29 mouse cellular contexts compared by ENCODE assay signal in the genomic region with DNA sequence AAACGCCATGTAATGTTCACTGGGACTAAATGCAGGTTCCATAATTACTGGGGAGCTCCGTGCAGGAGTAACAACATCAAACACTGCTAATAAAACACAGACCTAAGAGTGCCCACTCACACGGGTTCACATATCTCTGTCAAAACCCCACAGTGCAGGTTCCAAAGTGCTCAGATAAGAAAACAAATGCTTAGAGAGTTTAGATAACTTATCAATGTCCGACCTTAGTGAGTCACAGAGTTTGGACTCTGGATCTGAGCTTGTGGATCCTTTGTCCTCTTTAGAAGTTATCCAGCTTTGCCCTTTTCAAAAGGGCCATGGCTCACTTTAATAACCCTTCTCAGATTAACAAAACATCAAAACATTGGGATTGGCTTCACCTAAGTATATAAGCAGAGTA. TPM values are rescaled to one million over a fixed set of nuclear protein-coding genes. Genes with fewer than 3 reads are reported as not detected.
DNase-seq lines count a peak whose midpoint lies in the region; ATAC-seq and TF ChIP-seq lines count a peak whose summit lies in the region.
"Had no signal": no experiment of that assay in that cellular context is flagged by ENCODE, and none has a peak within 500 bp of the region (broad histone marks: within the 10 kb centered on the region; RNA-seq: fewer than 3 reads in every experiment).

No protein-coding gene starts in this region.

- ATAC-seq in intestine, postnatal 0 days, result peak; percentile 51; the same call in 1 of the 2 replicates
- ATAC-seq in liver, embryonic 12.5 days, result 0 out of 2 replicates have a peak, but pooled peaks have one; percentile 3
- ATAC-seq in liver, postnatal 0 days, result peak; percentile 24
- no peak for ATAC-seq in forebrain, embryonic 14.5 days
- ATAC-seq in neural tube, embryonic 15.5 days (ENCODE audit: low FRiP score), result no peak
- ATAC-seq: activated CD4-positive, CD25-positive, alpha-beta regulatory T cell, adult 4 months; forebrain, embryonic 13.5 days; inflammation-experienced regulatory T-cells, adult 6 months; midbrain, embryonic 13.5 days had no signal

- H3K4me2 ChIP-seq in intestine, postnatal 0 days (replicated peaks; ENCODE audit: low read depth), result peak overlapping the region; percentile 13; the same call in 1 of the 2 replicates
- peak overlapping the region; percentile 39 for H3K4me2 ChIP-seq in liver, embryonic 12.5 days
- H3K4me2 ChIP-seq in liver, postnatal 0 days (ENCODE audit: low read depth, low read length), result no peak overlapping the region; the same call in 1 of the 2 replicates
- H3K4me2 ChIP-seq in forebrain, embryonic 14.5 days (ENCODE audit: low read length), result no peak overlapping the region
- H3K4me2 ChIP-seq in neural tube, embryonic 15.5 days, result no peak overlapping the region
- H3K4me2 ChIP-seq: forebrain, embryonic 13.5 days; hindbrain, embryonic 15.5 days; midbrain, embryonic 13.5 days had no signal

- H3K9me3 ChIP-seq in intestine, postnatal 0 days (ENCODE audit: control insufficient read depth), result no peaks in the 10 kb centered on the region
- H3K9me3 ChIP-seq in liver, embryonic 12.5 days (replicated peaks), result no peaks in the 10 kb centered on the region
- H3K9me3 ChIP-seq in liver, postnatal 0 days (ENCODE audit: low read length), result no peaks in the 10 kb centered on the region
- H3K9me3 ChIP-seq in forebrain, embryonic 14.5 days (replicated peaks; ENCODE audit: control insufficient read depth, low read length), result no peaks in the 10 kb centered on the region
- H3K9me3 ChIP-seq in neural tube, embryonic 15.5 days (replicated peaks), result no peaks in the 10 kb centered on the region
- H3K9me3 ChIP-seq: forebrain, embryonic 13.5 days; hindbrain, embryonic 10.5 days; hindbrain, embryonic 15.5 days; midbrain, embryonic 13.5 days had no signal

- H3K27me3 ChIP-seq in intestine, postnatal 0 days (replicated peaks; ENCODE audit: control insufficient read depth, insufficient read depth, low read length), result no peaks in the 10 kb centered on the region
- H3K27me3 ChIP-seq in liver, embryonic 12.5 days (replicated peaks), result no peaks in the 10 kb centered on the region
- no peaks in the 10 kb centered on the region for H3K27me3 ChIP-seq in liver, postnatal 0 days (ENCODE audit: insufficient read depth, low read length)
- H3K27me3 ChIP-seq in forebrain, embryonic 14.5 days (replicated peaks; ENCODE audit: control insufficient read depth, insufficient read depth, low read length), result no peaks in the 10 kb centered on the region
- no peaks in the 10 kb centered on the region for H3K27me3 ChIP-seq in neural tube, embryonic 15.5 days (replicated peaks)
- H3K27me3 ChIP-seq: forebrain, embryonic 13.5 days; hindbrain, embryonic 15.5 days; midbrain, embryonic 13.5 days had no signal

- peak; percentile 77 for TF ChIP-seq EP300 in liver, postnatal 0 days (IDR thresholded peaks at IDR 0.05; ENCODE audit: low read depth)

- no peak overlapping the region for H3K4me3 ChIP-seq in intestine, postnatal 0 days (ENCODE audit: low read depth, low read length)
- no peak overlapping the region for H3K4me3 ChIP-seq in liver, embryonic 12.5 days
- H3K4me3 ChIP-seq in liver, postnatal 0 days (ENCODE audit: low read depth, low read length), result no peak overlapping the region
- H3K4me3 ChIP-seq in forebrain, embryonic 14.5 days (ENCODE audit: low read depth, low read length), result no peak overlapping the region
- H3K4me3 ChIP-seq in neural tube, embryonic 15.5 days (replicated peaks), result no peak overlapping the region
- H3K4me3 ChIP-seq: erythroblast, embryonic 14.5 days; forebrain, embryonic 13.5 days; hindbrain, embryonic 10.5 days; hindbrain, embryonic 15.5 days; midbrain, embryonic 13.5 days had no signal

- DNase-seq in liver, postnatal 0 days, result no peak
- peak; percentile 61 for DNase-seq in yolk sac, embryonic 10.5 days (ENCODE audit: low spot score)
- no peak for DNase-seq in forebrain, embryonic 14.5 days (ENCODE audit: low spot score)
- no peak for DNase-seq in cerebellum, adult 8-10 months
- DNase-seq: adrenal gland, adult 2 months; adrenal gland, postnatal 36 days; B cell, adult 2 months; cerebellum, adult 18-20 months; cerebellum, postnatal 14 days; gastrocnemius, postnatal 36 days; heart, postnatal 14 days; kidney, postnatal 25 days; lung, adult 18-20 months; lung, postnatal 10 days; right cerebral cortex, adult 18-20 months; right cerebral cortex, postnatal 4 days; thymus, adult 2 months; thymus, postnatal 36 days had no signal

- peak overlapping the region; percentile 74 for H3K27ac ChIP-seq in intestine, postnatal 0 days (ENCODE audit: low read depth, low read length)
- peak overlapping the region; percentile 79 for H3K27ac ChIP-seq in liver, embryonic 12.5 days
- peak overlapping the region; percentile 86 for H3K27ac ChIP-seq in liver, postnatal 0 days (ENCODE audit: low read depth)
- no peak overlapping the region for H3K27ac ChIP-seq in forebrain, embryonic 14.5 days (ENCODE audit: low read depth, low read length)
- no peak overlapping the region for H3K27ac ChIP-seq in neural tube, embryonic 15.5 days (replicated peaks)
- H3K27ac ChIP-seq: forebrain, embryonic 13.5 days; hindbrain, embryonic 10.5 days; hindbrain, embryonic 15.5 days; macrophage; midbrain, embryonic 13.5 days had no signal

- no peak for TF ChIP-seq CTCF in intestine, postnatal 0 days (IDR thresholded peaks at IDR 0.05; ENCODE audit: low read depth)
- TF ChIP-seq CTCF in liver, postnatal 0 days (IDR thresholded peaks at IDR 0.05; ENCODE audit: low read depth), result no peak

- H3K9ac ChIP-seq in intestine, postnatal 0 days (ENCODE audit: low read depth, low read length), result no peak overlapping the region
- peak overlapping the region; percentile 27; the same call in 1 of the 2 replicates for H3K9ac ChIP-seq in liver, embryonic 12.5 days
- H3K9ac ChIP-seq in liver, postnatal 0 days (replicated peaks), result no peak overlapping the region; the same call in 1 of the 2 replicates
- no peak overlapping the region for H3K9ac ChIP-seq in forebrain, embryonic 14.5 days (ENCODE audit: low read length)
- no peak overlapping the region for H3K9ac ChIP-seq in neural tube, embryonic 15.5 days (replicated peaks)
- H3K9ac ChIP-seq: forebrain, embryonic 13.5 days; hindbrain, embryonic 15.5 days; midbrain, embryonic 13.5 days had no signal

- 29% methylated on average over 4 of the region's 4 CpGs for WGBS in intestine, postnatal 0 days
- 23% methylated on average over 4 of the region's 4 CpGs for WGBS in liver, embryonic 12.5 days (ENCODE audit: insufficient replicate concordance)
- 28% methylated on average over 4 of the region's 4 CpGs for WGBS in liver, postnatal 0 days (ENCODE audit: insufficient replicate concordance)
- 74% methylated on average over 4 of the region's 4 CpGs for WGBS in forebrain, embryonic 14.5 days
- 80% methylated on average over 4 of the region's 4 CpGs for WGBS in neural tube, embryonic 15.5 days

- H3K4me1 ChIP-seq in intestine, postnatal 0 days (replicated peaks; ENCODE audit: control insufficient read depth, insufficient read depth, low read length), result peaks cover 7% of the 10 kb centered on the region; the same call in 1 of the 2 replicates
- peaks cover 74% of the 10 kb centered on the region for H3K4me1 ChIP-seq in liver, embryonic 12.5 days
- H3K4me1 ChIP-seq in liver, postnatal 0 days (ENCODE audit: insufficient read depth), result peaks cover 32% of the 10 kb centered on the region
- peaks cover 5% of the 10 kb centered on the region for H3K4me1 ChIP-seq in forebrain, embryonic 14.5 days (ENCODE audit: control insufficient read depth, insufficient read depth, low read length)
- peaks cover 9% of the 10 kb centered on the region for H3K4me1 ChIP-seq in neural tube, embryonic 15.5 days

- H3K36me3 ChIP-seq in intestine, postnatal 0 days (ENCODE audit: control insufficient read depth, insufficient read depth), result no peaks in the 10 kb centered on the region
- H3K36me3 ChIP-seq in liver, embryonic 12.5 days, result no peaks in the 10 kb centered on the region
- H3K36me3 ChIP-seq in liver, postnatal 0 days (replicated peaks; ENCODE audit: insufficient read depth, low read length), result no peaks in the 10 kb centered on the region
- H3K36me3 ChIP-seq in forebrain, embryonic 14.5 days (ENCODE audit: control insufficient read depth, insufficient read depth, low read length), result no peaks in the 10 kb centered on the region
- no peaks in the 10 kb centered on the region for H3K36me3 ChIP-seq in neural tube, embryonic 15.5 days
- H3K36me3 ChIP-seq: hindbrain, embryonic 10.5 days; hindbrain, embryonic 15.5 days; midbrain, embryonic 13.5 days had no signal

RNA-seq across cellular contexts. Expression of a gene that starts 4.1 kb away (rescaled TPM):
- 62.3 and 68.7 TPM in 2 replicates for polyA plus RNA-seq in intestine, postnatal 0 days (2015; fragmentation: Nextera tagmentation; extraction: Ambion mirVana)
- 118 and 120 TPM in 2 replicates for polyA plus RNA-seq in liver, embryonic 12.5 days (2016; fragmentation: Nextera tagmentation; extraction: Ambion mirVana)
- 63.7 and 71.9 TPM in 2 replicates for polyA plus RNA-seq in liver, postnatal 0 days (2015; fragmentation: Nextera tagmentation; extraction: Ambion mirVana)
- polyA plus RNA-seq in forebrain, embryonic 14.5 days (2014; fragmentation: Nextera tagmentation; extraction: Ambion mirVana), result 37.5 and 49.9 TPM in 2 replicates
- 58.4 and 62.0 TPM in 2 replicates for polyA plus RNA-seq in neural tube, embryonic 15.5 days (2015; fragmentation: Nextera tagmentation; extraction: Ambion mirVana)

RNA-seq across cellular contexts. Expression of a gene that starts 15.1 kb away (rescaled TPM):
- polyA plus RNA-seq in intestine, postnatal 0 days (2015; fragmentation: Nextera tagmentation; extraction: Ambion mirVana), result 89.1 and 99.6 TPM in 2 replicates
- polyA plus RNA-seq in liver, embryonic 12.5 days (2016; fragmentation: Nextera tagmentation; extraction: Ambion mirVana), result 72.7 and 75.0 TPM in 2 replicates
- 73.3 and 76.3 TPM in 2 replicates for polyA plus RNA-seq in liver, postnatal 0 days (2015; fragmentation: Nextera tagmentation; extraction: Ambion mirVana)
- polyA plus RNA-seq in forebrain, embryonic 14.5 days (2014; fragmentation: Nextera tagmentation; extraction: Ambion mirVana), result 73.1 and 96.9 TPM in 2 replicates
- polyA plus RNA-seq in neural tube, embryonic 15.5 days (2015; fragmentation: Nextera tagmentation; extraction: Ambion mirVana), result 49.6 and 63.2 TPM in 2 replicates

Comparison
In these comparisons a context has a peak if more than half of its experiments do, and no peak if none do; other contexts are left out.
1. H3K4me2 ChIP-seq: peak in intestine, postnatal 0 days (single experiment) and liver, embryonic 12.5 days (single experiment); none in liver, postnatal 0 days (single experiment), forebrain, embryonic 14.5 days (single experiment) and neural tube, embryonic 15.5 days (single experiment).
2. ATAC-seq: peak in intestine, postnatal 0 days (single experiment), liver, embryonic 12.5 days (single experiment) and liver, postnatal 0 days (single experiment); none in forebrain, embryonic 14.5 days (single experiment) and neural tube, embryonic 15.5 days (single experiment).
3. H3K27ac ChIP-seq: peak in intestine, postnatal 0 days (single experiment), liver, embryonic 12.5 days (single experiment) and liver, postnatal 0 days (single experiment); none in forebrain, embryonic 14.5 days (single experiment) and neural tube, embryonic 15.5 days (single experiment).